Mouse (Mus musculus): ENCODE measurements around the gene Eef1akmt2.

GRCm38 (mm10) chr7:132786522-132786921, 66.0 kb downstream of the Eef1akmt2 start:
- TF ChIP-seq CTCF (IDR thresholded peaks at IDR 0.05; ENCODE audit: borderline replicate concordance, insufficient read depth, low read length) = no peak
- no peak for TF ChIP-seq POLR2A (IDR thresholded peaks at IDR 0.05; ENCODE audit: low read depth, low read length)
